24 mouse cellular contexts compared by ENCODE assay signal in the genomic region with DNA sequence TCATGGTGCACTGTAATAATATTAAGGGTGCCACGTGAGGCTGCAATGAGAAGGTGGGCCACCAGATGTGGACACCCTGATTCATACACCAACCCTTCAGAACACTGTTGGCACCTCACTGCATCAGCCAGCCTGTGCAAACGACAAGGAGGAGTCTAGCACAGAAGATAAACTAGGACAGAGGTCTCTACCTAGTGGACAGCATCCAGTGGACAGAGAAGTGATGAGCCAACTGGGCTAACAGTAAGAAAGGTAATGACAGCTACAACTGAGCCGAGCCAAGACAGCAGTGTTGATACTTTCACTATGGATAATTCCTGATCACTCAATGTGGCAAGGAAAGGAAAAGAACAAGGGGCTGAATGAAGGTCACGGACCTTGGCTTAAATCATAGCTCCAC. TPM values are rescaled to one million over a fixed set of nuclear protein-coding genes. Genes with fewer than 3 reads are reported as not detected.
"Had no signal": no experiment of that assay in that cellular context is flagged by ENCODE, and none has a peak within 500 bp of the region (broad histone marks: within the 10 kb centered on the region; RNA-seq: fewer than 3 reads in every experiment).

No protein-coding gene starts in this region.

- ATAC-seq: midbrain, embryonic 13.5 days; midbrain, embryonic 16.5 days had no signal

- DNase-seq: kidney, postnatal 25 days; layer of hippocampus, adult 9-11 months; liver, embryonic 13.5 days; lung, adult 18-20 months; lung, postnatal 10 days; lung, postnatal 36 days; retina, postnatal 1 day; right cerebral cortex, postnatal 25 days; spleen, adult 18-20 months; thymus, postnatal 36 days had no signal

- H3K4me3 ChIP-seq: layer of hippocampus, adult 2 months; limb, embryonic 10.5 days; limb, embryonic 13.5 days; liver, embryonic 13.5 days; lung, embryonic 15.5 days; megakaryocyte, embryonic 14.5 days; midbrain, embryonic 10.5 days; midbrain, embryonic 13.5 days; myocyte; neural tube, embryonic 13.5 days; stomach, embryonic 15.5 days had no signal

- H3K4me2 ChIP-seq: limb, embryonic 13.5 days; liver, embryonic 13.5 days; lung, embryonic 15.5 days; midbrain, embryonic 13.5 days; neural tube, embryonic 13.5 days; stomach, embryonic 15.5 days had no signal

- H3K4me1 ChIP-seq: limb, embryonic 10.5 days; midbrain, embryonic 13.5 days; stomach, embryonic 15.5 days had no signal

- H3K27me3 ChIP-seq: limb, embryonic 13.5 days; liver, embryonic 13.5 days; lung, embryonic 15.5 days; megakaryocyte, embryonic 14.5 days; midbrain, embryonic 13.5 days; neural tube, embryonic 13.5 days; stomach, embryonic 15.5 days had no signal

- H3K9ac ChIP-seq: limb, embryonic 13.5 days; liver, embryonic 13.5 days; lung, embryonic 15.5 days; midbrain, embryonic 13.5 days; neural tube, embryonic 13.5 days; stomach, embryonic 15.5 days had no signal

- H3K27ac ChIP-seq: kidney, postnatal 0 days; layer of hippocampus, adult 2 months; limb, embryonic 10.5 days; limb, embryonic 13.5 days; liver, embryonic 13.5 days; lung, embryonic 15.5 days; midbrain, embryonic 10.5 days; midbrain, embryonic 13.5 days; neural tube, embryonic 13.5 days; stomach, embryonic 15.5 days had no signal

- H3K9me3 ChIP-seq: limb, embryonic 10.5 days; limb, embryonic 13.5 days; liver, embryonic 13.5 days; lung, embryonic 15.5 days; megakaryocyte, embryonic 14.5 days; midbrain, embryonic 10.5 days; midbrain, embryonic 13.5 days; neural tube, embryonic 13.5 days; stomach, embryonic 15.5 days had no signal

RNA-seq across cellular contexts. Expression of a gene that starts 57.0 kb away (rescaled TPM):
- total RNA-seq: monocyte, adult 5-6 weeks; neutrophil, adult 5-6 weeks had no signal
- polyA plus RNA-seq: myocyte had no signal
